ENCODE assay signal across 7 mouse cellular contexts in genomic region chr17:25274571-25275346, GRCm38 (mm10). TPM values are rescaled to one million over a fixed set of nuclear protein-coding genes. Genes with fewer than 3 reads are reported as not detected.
DNase-seq lines count a peak whose midpoint lies in the region; ATAC-seq and TF ChIP-seq lines count a peak whose summit lies in the region.

Ube2i (minus strand) TSS chr17:25274622.

- no peak for ATAC-seq in limb, embryonic 13.5 days (ENCODE audit: low FRiP score, low read depth)

- TF ChIP-seq POLR2A in small intestine, adult 2 months (IDR thresholded peaks at IDR 0.05; ENCODE audit: low read depth, low read length): no peak

- WGBS in limb, embryonic 13.5 days: 79% methylated on average over 9 of the region's 9 CpGs
- WGBS in small intestine, adult 2 months: 79% methylated on average over 9 of the region's 9 CpGs

- H3K27ac ChIP-seq in limb, embryonic 13.5 days: peak within 1 kb of the TSS; percentile 94
- H3K27ac ChIP-seq in small intestine, adult 2 months (ENCODE audit: insufficient read depth, low read depth, low read length): peak within 1 kb of the TSS; percentile 99

- intact Hi-C loops in heart, postnatal 25 days (cut with DNase I): loop anchor here (5.0 to 10.0 kb wide), 4 partner anchors 92 to 540 kb away; partner anchors contain the start of genes BC003965, Clcn7, Mapk8ip3 and Msrb1

- H3K9me3 ChIP-seq in erythroblast, embryonic 14.5 days (ENCODE audit: control insufficient read depth, low read length): no peaks in the 10 kb centered on the region
- no peaks in the 10 kb centered on the region for H3K9me3 ChIP-seq in limb, embryonic 13.5 days

- TF ChIP-seq CTCF in small intestine, adult 2 months (IDR thresholded peaks at IDR 0.05; ENCODE audit: extremely low read depth, insufficient read length, insufficient replicate concordance, low read depth, low read length): no peak

- peaks cover 3% of the 10 kb centered on the region; the same call in 1 of the 2 replicates for H3K27me3 ChIP-seq in erythroblast, embryonic 14.5 days (ENCODE audit: control insufficient read depth)
- H3K27me3 ChIP-seq in limb, embryonic 13.5 days: no peaks in the 10 kb centered on the region; the same call in 1 of the 2 replicates
- H3K27me3 ChIP-seq in small intestine, adult 2 months (ENCODE audit: control insufficient read depth, insufficient read depth, low read length): no peaks in the 10 kb centered on the region

- H3K36me3 ChIP-seq in erythroblast, embryonic 14.5 days (ENCODE audit: control insufficient read depth): peaks cover 24% of the 10 kb centered on the region
- peaks cover 3% of the 10 kb centered on the region; the same call in 1 of the 2 replicates for H3K36me3 ChIP-seq in limb, embryonic 13.5 days
- H3K36me3 ChIP-seq in small intestine, adult 2 months (ENCODE audit: control insufficient read depth, insufficient read depth, low read length): no peaks in the 10 kb centered on the region

- peaks cover 38% of the 10 kb centered on the region for H3K4me1 ChIP-seq in erythroblast, embryonic 14.5 days (ENCODE audit: control insufficient read depth)
- H3K4me1 ChIP-seq in limb, embryonic 13.5 days: peaks cover 31% of the 10 kb centered on the region
- peaks cover 17% of the 10 kb centered on the region; the same call in 1 of the 2 replicates for H3K4me1 ChIP-seq in small intestine, adult 2 months (ENCODE audit: control insufficient read depth, insufficient read depth, insufficient read length, low read length)

- H3K4me3 ChIP-seq in erythroblast, embryonic 14.5 days (replicated peaks): peak within 1 kb of the TSS; percentile 86
- peak within 1 kb of the TSS; percentile 99 for H3K4me3 ChIP-seq in limb, embryonic 13.5 days
- peak within 1 kb of the TSS; percentile 88 for H3K4me3 ChIP-seq in small intestine, adult 2 months (ENCODE audit: low read depth, low read length)

- peak within 1 kb of the TSS; percentile 100 for H3K4me2 ChIP-seq in limb, embryonic 13.5 days (replicated peaks)

- H3K9ac ChIP-seq in limb, embryonic 13.5 days: peak within 1 kb of the TSS; percentile 100

- no peak for DNase-seq in urinary bladder, adult 2 months (ENCODE audit: low spot score)
- no peak for DNase-seq in urinary bladder, postnatal 25 days (ENCODE audit: low spot score)
- DNase-seq in heart, postnatal 25 days (ENCODE audit: low spot score): no peak
- no peak for DNase-seq in ovary, postnatal 10 days (ENCODE audit: low spot score)

RNA-seq across cellular contexts. Expression of gene Ube2i, which starts in this region (rescaled TPM):
- polyA plus RNA-seq in urinary bladder, adult 2 months (2012; rRNA removed): 322 and 393 TPM in 2 replicates
- 19.3 and 26.5 TPM in 2 replicates for polyA plus RNA-seq in erythroblast, embryonic 14.5 days (2012)
- total RNA-seq in heart, postnatal 25 days (2021): 10 to 100 TPM; 91.6 to 97.5 TPM
- 679 and 685 TPM in 2 replicates for polyA plus RNA-seq in limb, embryonic 13.5 days (2015; fragmentation: Nextera tagmentation; extraction: Ambion mirVana)
- polyA plus RNA-seq in small intestine, adult 2 months (2012; rRNA removed): 24.8 and 50.8 TPM in 2 replicates
